Mouse (Mus musculus): ENCODE measurements around the gene Susd1. TPM values are rescaled to one million over a fixed set of nuclear protein-coding genes. Genes with fewer than 3 reads are reported as not detected.
A peak's percentile ranks its signal among the peaks of the same experiment; 100 is the strongest.

The Susd1 gene
- polyA plus RNA-seq, 1 experiment from 2014 or later, result 0.84 TPM

DNA sequence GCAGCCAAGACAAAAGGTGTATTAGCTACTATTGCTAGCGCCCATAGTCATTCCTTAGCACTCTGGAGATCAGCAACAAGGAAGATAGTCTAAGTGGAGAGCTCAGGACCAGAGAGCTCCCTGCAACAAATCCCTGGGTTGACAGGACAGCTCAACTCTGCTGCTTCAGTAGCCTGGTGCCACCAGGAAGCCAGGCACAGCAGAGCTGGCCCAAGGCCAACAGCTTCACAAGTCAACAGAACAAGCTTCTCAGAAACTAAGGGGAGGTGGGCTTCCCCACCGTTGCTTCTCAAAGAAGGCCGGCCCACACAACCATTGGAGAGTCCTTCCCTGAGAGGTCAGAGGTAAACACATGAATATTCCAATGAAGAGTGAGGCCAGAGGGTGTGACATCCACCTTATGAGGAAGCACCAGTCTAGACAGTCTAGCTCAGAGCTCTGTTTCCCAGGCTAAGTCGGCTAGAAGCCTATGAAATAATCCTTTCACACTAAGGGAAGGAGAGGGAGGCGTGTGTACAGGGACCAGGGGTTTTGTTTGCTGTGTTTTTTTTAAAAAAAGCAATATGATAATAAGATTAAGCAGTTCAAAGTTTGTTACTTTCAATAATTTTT, 65.8 kb downstream of the Susd1 start:
- no peaks in the 10 kb centered on the region for H3K9me3 ChIP-seq (replicated peaks; ENCODE audit: control insufficient read depth, low read length)
- no peak overlapping the region for H3K9ac ChIP-seq (replicated peaks; ENCODE audit: low read length)
- H3K27me3 ChIP-seq (ENCODE audit: control insufficient read depth, insufficient read depth, low read length), result no peaks in the 10 kb centered on the region
- H3K4me3 ChIP-seq (ENCODE audit: low read depth, low read length), result no peak overlapping the region
- H3K36me3 ChIP-seq (replicated peaks; ENCODE audit: control insufficient read depth, insufficient read depth, low read depth, low read length), result no peaks in the 10 kb centered on the region
- H3K4me2 ChIP-seq (ENCODE audit: low read depth, low read length), result no peak overlapping the region
- 74% methylated on average over 5 of the region's 5 CpGs for WGBS
- DNase-seq (ENCODE audit: low spot score), result no peak
- no peak overlapping the region for H3K27ac ChIP-seq (replicated peaks; ENCODE audit: low read depth, low read length)
- no peak for ATAC-seq (replicated peaks; ENCODE audit: insufficient number of reproducible peaks, low FRiP score, low TSS enrichment, low read depth)
- H3K4me1 ChIP-seq (ENCODE audit: control insufficient read depth, insufficient read depth, low read length), result no peaks in the 10 kb centered on the region

DNA sequence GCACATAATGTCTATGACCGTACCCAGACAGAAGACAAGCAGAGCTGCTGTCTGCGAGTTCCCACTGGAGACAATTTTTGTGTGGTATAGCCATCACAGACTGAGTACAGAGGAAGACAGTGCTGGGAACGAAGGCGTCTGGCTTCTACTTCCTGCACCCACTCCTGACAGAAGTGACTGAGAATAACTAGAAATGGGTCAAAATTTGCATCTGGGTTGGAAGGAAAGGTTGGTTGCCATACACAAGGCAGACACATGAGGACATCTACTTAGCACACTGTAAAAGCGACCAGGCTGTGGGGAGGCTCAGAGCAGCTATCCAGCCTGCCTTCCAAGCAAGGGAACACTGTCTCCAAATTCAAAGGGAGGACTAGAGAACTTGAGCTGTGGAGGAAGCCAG, 66.5 kb downstream of the Susd1 start:
- H3K9ac ChIP-seq (replicated peaks; ENCODE audit: low read length), result no peak overlapping the region
- WGBS, result 92% methylated on average over 5 of the region's 5 CpGs
- H3K4me2 ChIP-seq (ENCODE audit: low read depth, low read length), result no peak overlapping the region
- H3K36me3 ChIP-seq (replicated peaks; ENCODE audit: control insufficient read depth, insufficient read depth, low read depth, low read length), result no peaks in the 10 kb centered on the region
- no peaks in the 10 kb centered on the region for H3K27me3 ChIP-seq (ENCODE audit: control insufficient read depth, insufficient read depth, low read length)
- ATAC-seq (replicated peaks; ENCODE audit: insufficient number of reproducible peaks, low FRiP score, low TSS enrichment, low read depth) (no peak), DNase-seq (ENCODE audit: low spot score) (no peak)
- no peak overlapping the region for H3K4me3 ChIP-seq (ENCODE audit: low read depth, low read length)
- H3K27ac ChIP-seq (replicated peaks; ENCODE audit: low read depth, low read length), result no peak overlapping the region
- no peaks in the 10 kb centered on the region for H3K9me3 ChIP-seq (replicated peaks; ENCODE audit: control insufficient read depth, low read length)
- no peaks in the 10 kb centered on the region for H3K4me1 ChIP-seq (ENCODE audit: control insufficient read depth, insufficient read depth, low read length)

DNA sequence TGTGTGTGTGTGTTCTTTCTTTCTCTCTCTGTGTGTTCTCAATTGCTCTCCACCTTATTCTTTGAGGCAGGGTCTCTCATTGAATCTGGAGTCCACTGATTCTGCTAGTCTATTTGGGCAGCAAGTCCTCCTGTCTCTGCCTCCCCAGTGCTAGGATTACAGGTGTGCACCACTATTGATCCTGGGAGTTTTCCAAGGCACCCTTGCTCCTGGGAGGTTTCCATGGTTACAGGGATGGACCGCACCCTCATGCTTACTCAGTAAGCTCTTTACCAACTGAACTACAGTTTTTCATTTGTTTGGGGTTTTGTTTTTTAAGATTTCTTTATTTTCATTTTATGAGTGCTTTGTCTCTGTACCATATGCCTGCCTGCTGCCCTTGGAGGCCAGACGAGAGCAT, 68.5 kb downstream of the Susd1 start:
- no peaks in the 10 kb centered on the region for H3K9me3 ChIP-seq (replicated peaks; ENCODE audit: control insufficient read depth, low read length)
- no peak overlapping the region for H3K27ac ChIP-seq (replicated peaks; ENCODE audit: low read depth, low read length)
- no peak overlapping the region for H3K9ac ChIP-seq (replicated peaks; ENCODE audit: low read length)
- H3K27me3 ChIP-seq (ENCODE audit: control insufficient read depth, insufficient read depth, low read length), result no peaks in the 10 kb centered on the region
- 96% methylated on average over 2 of the region's 2 CpGs for WGBS
- H3K4me2 ChIP-seq (ENCODE audit: low read depth, low read length), result no peak overlapping the region
- DNase-seq (ENCODE audit: low spot score) (no peak), ATAC-seq (replicated peaks; ENCODE audit: insufficient number of reproducible peaks, low FRiP score, low TSS enrichment, low read depth) (no peak)
- H3K36me3 ChIP-seq (replicated peaks; ENCODE audit: control insufficient read depth, insufficient read depth, low read depth, low read length), result no peaks in the 10 kb centered on the region
- H3K4me3 ChIP-seq (ENCODE audit: low read depth, low read length), result no peak overlapping the region
- no peaks in the 10 kb centered on the region for H3K4me1 ChIP-seq (ENCODE audit: control insufficient read depth, insufficient read depth, low read length)

DNA sequence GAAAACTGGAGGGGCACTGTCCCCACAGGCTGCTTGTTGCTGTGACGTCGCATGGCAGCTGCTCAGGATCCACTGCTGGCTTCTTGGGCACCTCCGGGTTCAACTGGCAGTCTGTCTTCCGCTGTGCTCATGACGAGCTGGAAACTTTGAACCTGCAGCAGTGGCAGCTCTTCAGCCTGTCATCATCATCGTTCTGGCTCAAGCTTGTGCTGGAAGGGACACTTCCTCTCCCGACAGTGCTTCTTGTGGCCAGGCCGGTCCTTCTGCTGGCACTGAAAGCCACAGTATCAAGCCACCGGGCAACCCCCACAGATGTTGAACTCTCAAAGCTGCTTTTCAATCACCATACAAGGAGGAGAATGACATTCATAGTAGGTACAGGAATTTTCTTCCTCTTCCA, 70.3 kb downstream of the Susd1 start:
- no peak overlapping the region for H3K9ac ChIP-seq (replicated peaks; ENCODE audit: low read length)
- H3K4me3 ChIP-seq (ENCODE audit: low read depth, low read length), result no peak overlapping the region
- no peaks in the 10 kb centered on the region for H3K36me3 ChIP-seq (replicated peaks; ENCODE audit: control insufficient read depth, insufficient read depth, low read depth, low read length)
- H3K4me1 ChIP-seq (ENCODE audit: control insufficient read depth, insufficient read depth, low read length), result no peaks in the 10 kb centered on the region
- H3K27ac ChIP-seq (replicated peaks; ENCODE audit: low read depth, low read length), result no peak overlapping the region
- H3K4me2 ChIP-seq (ENCODE audit: low read depth, low read length), result no peak overlapping the region
- 86% methylated on average over 9 of the region's 9 CpGs for WGBS
- no peaks in the 10 kb centered on the region for H3K9me3 ChIP-seq (replicated peaks; ENCODE audit: control insufficient read depth, low read length)
- no peak for ATAC-seq (replicated peaks; ENCODE audit: insufficient number of reproducible peaks, low FRiP score, low TSS enrichment, low read depth)
- H3K27me3 ChIP-seq (ENCODE audit: control insufficient read depth, insufficient read depth, low read length), result no peaks in the 10 kb centered on the region
- DNase-seq (ENCODE audit: low spot score), result no peak

DNA sequence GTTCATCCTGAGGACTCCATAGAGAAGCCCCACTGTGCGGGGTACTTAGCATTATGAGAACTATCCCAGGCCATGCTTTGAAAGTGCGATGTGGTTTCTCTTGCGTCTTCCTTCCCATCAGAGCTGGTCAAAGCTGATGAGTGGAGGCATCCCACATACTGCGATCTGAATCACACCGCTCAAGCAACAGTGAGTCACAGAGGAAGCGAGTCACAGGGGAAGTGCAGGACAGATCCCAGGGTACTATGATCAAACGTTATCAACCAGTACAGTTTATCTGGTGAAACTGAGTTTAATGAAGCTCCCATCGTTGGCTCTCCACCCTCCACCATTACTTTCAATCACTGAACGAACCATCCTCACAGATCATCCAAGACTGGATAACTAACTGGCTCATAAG, 72.2 kb downstream of the Susd1 start:
- no peak overlapping the region for H3K4me2 ChIP-seq (ENCODE audit: low read depth, low read length)
- no peaks in the 10 kb centered on the region for H3K36me3 ChIP-seq (replicated peaks; ENCODE audit: control insufficient read depth, insufficient read depth, low read depth, low read length)
- H3K27ac ChIP-seq (replicated peaks; ENCODE audit: low read depth, low read length), result no peak overlapping the region
- no peaks in the 10 kb centered on the region for H3K4me1 ChIP-seq (ENCODE audit: control insufficient read depth, insufficient read depth, low read length)
- no peak overlapping the region for H3K4me3 ChIP-seq (ENCODE audit: low read depth, low read length)
- no peak overlapping the region for H3K9ac ChIP-seq (replicated peaks; ENCODE audit: low read length)
- WGBS, result 90% methylated on average over 9 of the region's 9 CpGs
- H3K27me3 ChIP-seq (ENCODE audit: control insufficient read depth, insufficient read depth, low read length), result no peaks in the 10 kb centered on the region
- ATAC-seq (replicated peaks; ENCODE audit: insufficient number of reproducible peaks, low FRiP score, low TSS enrichment, low read depth) (no peak), DNase-seq (ENCODE audit: low spot score) (no peak)
- no peaks in the 10 kb centered on the region for H3K9me3 ChIP-seq (replicated peaks; ENCODE audit: control insufficient read depth, low read length)

DNA sequence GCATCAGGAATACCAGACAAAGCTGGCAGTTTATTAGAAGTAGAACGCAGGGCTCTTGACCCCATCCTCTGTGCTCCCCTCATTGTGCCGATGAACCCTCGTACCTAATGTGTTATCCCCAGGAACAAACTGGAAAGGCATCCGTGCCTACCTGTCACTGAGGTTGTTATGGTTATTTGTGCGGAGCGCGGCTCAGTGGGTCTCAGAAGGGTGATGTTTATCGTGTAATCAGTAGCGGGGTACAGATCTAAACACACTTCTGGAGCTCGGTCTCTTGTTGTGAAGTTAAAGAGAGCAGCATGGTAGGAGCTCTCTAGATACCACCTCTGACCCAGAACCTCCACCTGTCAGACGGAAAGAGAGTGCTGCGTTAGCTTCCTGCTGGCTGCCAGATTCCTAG, 72.9 kb downstream of the Susd1 start:
- Histone ChIP-seq H3K4me1 (ENCODE audit: control insufficient read depth, insufficient read depth, low read length) (no peaks in the 10 kb centered on the region), H3K9ac (replicated peaks; ENCODE audit: low read length) (no peak overlapping the region), H3K27me3 (ENCODE audit: control insufficient read depth, insufficient read depth, low read length) (no peaks in the 10 kb centered on the region), H3K4me3 (ENCODE audit: low read depth, low read length) (no peak overlapping the region), H3K9me3 (replicated peaks; ENCODE audit: control insufficient read depth, low read length) (no peaks in the 10 kb centered on the region), H3K4me2 (ENCODE audit: low read depth, low read length) (no peak overlapping the region), H3K36me3 (replicated peaks; ENCODE audit: control insufficient read depth, insufficient read depth, low read depth, low read length) (no peaks in the 10 kb centered on the region), H3K27ac (replicated peaks; ENCODE audit: low read depth, low read length) (no peak overlapping the region)
- 90% methylated on average over 12 of the region's 12 CpGs for WGBS
- DNase-seq (ENCODE audit: low spot score) (no peak), ATAC-seq (replicated peaks; ENCODE audit: insufficient number of reproducible peaks, low FRiP score, low TSS enrichment, low read depth) (no peak)

DNA sequence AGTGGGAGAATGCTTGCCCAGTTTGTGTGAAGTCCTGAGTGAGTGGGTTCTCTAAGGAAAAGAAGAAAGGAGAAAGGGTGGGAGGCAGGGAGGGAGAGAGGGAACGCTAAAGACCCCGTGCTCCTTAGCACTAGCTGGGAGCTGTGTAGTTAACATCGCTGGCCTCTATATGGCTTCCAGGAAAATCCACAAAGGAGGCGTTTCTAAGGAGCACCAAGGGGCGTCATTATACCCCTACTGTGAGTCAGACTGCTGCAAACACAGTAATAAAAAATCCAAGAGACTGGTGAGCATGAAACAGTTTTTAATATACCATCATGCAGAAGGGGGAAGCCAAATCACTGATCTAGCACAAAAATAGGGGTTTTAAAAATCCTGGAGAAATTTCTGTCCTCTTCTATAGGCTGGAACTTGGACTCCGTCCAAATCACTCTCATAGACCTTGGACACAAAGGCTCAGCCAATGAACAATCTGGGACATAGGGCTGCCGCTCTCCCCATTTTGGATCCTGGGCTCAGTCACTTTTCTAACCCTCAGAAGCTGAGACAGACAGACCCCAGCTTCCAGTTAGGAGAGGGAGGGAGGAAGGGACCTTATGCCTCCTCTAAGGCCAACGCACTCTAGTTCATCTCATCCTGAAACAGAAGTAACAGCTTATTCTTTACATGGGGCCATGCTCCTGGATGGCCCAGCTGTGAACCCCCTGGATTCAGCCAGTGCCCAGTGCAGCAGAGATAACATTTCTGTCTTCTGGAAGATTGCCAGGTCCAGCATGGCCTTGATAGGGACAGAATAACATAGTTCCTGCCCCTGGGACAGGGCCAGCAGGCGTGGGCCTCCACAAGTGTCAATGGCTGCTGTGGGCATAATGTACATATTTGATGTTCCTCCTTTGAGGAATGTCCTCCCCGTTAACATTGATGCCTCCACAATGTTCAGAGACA, 73.9 kb downstream of the Susd1 start:
- Histone ChIP-seq H3K9me3 (replicated peaks; ENCODE audit: control insufficient read depth, low read length) (no peaks in the 10 kb centered on the region), H3K36me3 (replicated peaks; ENCODE audit: control insufficient read depth, insufficient read depth, low read depth, low read length) (no peaks in the 10 kb centered on the region), H3K4me2 (ENCODE audit: low read depth, low read length) (no peak overlapping the region), H3K27me3 (ENCODE audit: control insufficient read depth, insufficient read depth, low read length) (no peaks in the 10 kb centered on the region), H3K9ac (replicated peaks; ENCODE audit: low read length) (no peak overlapping the region), H3K27ac (replicated peaks; ENCODE audit: low read depth, low read length) (no peak overlapping the region), H3K4me3 (ENCODE audit: low read depth, low read length) (no peak overlapping the region), H3K4me1 (ENCODE audit: control insufficient read depth, insufficient read depth, low read length) (no peaks in the 10 kb centered on the region)
- 74% methylated on average over 10 of the region's 10 CpGs for WGBS
- no peak for ATAC-seq (replicated peaks; ENCODE audit: insufficient number of reproducible peaks, low FRiP score, low TSS enrichment, low read depth)
- DNase-seq (ENCODE audit: low spot score), result no peak

DNA sequence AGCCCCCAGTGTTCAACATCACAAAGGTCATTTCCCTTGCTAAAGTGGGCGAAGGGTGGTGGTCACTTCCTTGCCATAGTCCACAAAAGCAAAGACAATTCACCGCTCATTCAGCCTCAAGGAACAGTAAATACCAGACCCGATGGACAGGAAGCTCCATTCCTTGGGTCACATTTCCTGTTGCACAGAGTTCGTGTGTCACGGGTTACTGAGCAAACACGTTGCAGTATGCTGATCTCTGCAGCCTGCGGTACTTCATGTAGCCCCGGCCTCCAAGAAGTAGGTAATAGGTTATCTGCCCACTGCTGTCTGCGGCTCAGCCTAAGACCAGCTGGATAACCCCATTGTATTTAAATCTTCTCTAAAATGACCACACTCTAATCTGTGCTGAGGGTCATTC, 75.4 kb downstream of the Susd1 start:
- WGBS, result 49% methylated on average over 9 of the region's 9 CpGs
- H3K9me3 ChIP-seq (replicated peaks; ENCODE audit: control insufficient read depth, low read length), result no peaks in the 10 kb centered on the region
- H3K4me3 ChIP-seq (ENCODE audit: low read depth, low read length), result no peak overlapping the region
- H3K27me3 ChIP-seq (ENCODE audit: control insufficient read depth, insufficient read depth, low read length), result no peaks in the 10 kb centered on the region
- H3K9ac ChIP-seq (replicated peaks; ENCODE audit: low read length), result no peak overlapping the region
- no peak overlapping the region for H3K27ac ChIP-seq (replicated peaks; ENCODE audit: low read depth, low read length)
- H3K4me2 ChIP-seq (ENCODE audit: low read depth, low read length), result no peak overlapping the region
- no peaks in the 10 kb centered on the region for H3K4me1 ChIP-seq (ENCODE audit: control insufficient read depth, insufficient read depth, low read length)
- no peaks in the 10 kb centered on the region for H3K36me3 ChIP-seq (replicated peaks; ENCODE audit: control insufficient read depth, insufficient read depth, low read depth, low read length)
- ATAC-seq (replicated peaks; ENCODE audit: insufficient number of reproducible peaks, low FRiP score, low TSS enrichment, low read depth) (no peak), DNase-seq (ENCODE audit: low spot score) (peak; percentile 20)

Measured in embryonic facial prominence, embryonic 11.5 days (tissue).